Mouse (Mus musculus): Measurements from ENCODE around the gene Fam136a. TPM values are rescaled to one million over a fixed set of nuclear protein-coding genes. Genes with fewer than 3 reads are reported as not detected.

Gene Fam136a
- total and polyA plus RNA-seq, 2 experiments = 41.8 to 83.2 TPM

DNA sequence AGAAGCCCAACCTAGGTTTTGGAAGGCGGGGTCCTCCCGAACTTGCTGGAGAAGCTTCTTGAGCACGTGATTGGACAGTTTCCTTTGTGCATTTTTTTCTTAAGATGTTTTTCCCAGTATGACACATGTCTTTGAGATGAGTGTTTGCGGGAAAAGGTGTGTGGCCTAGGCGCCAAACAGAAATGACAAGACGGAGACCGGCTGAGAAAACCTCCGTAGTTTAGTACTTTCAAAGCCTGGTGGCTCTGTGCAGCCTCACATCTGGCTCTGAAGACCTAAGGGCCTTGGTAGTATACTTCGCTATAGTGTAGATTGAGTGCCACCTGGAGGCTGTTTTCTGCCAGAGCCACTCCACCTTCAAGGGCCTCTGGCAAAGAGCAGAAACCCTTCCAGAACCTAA lies 35.5 kb downstream of the Fam136a start:
- TF ChIP-seq CTCF (IDR thresholded peaks at IDR 0.05; ENCODE audit: low read depth, low read length) (peak; percentile 74), POLR2A (IDR thresholded peaks at IDR 0.05; ENCODE audit: extremely low read depth, insufficient read depth, low read length) (no peak)
- Histone ChIP-seq H3K9ac (ENCODE audit: low read depth, low read length) (no peak overlapping the region), H3K79me2 (ENCODE audit: control insufficient read depth, insufficient read depth, low read length) (0 out of 2 replicates have a peak, but pooled peaks cover 2% of the 10 kb centered on the region), H3K4me3 (ENCODE audit: insufficient read depth, low read depth, low read length) (no peak overlapping the region), H3K36me3 (ENCODE audit: control insufficient read depth, insufficient read depth, low read length) (no peaks in the 10 kb centered on the region), H3K27ac (replicated peaks; ENCODE audit: insufficient read depth, low read depth, low read length) (no peak overlapping the region), H3K27me3 (ENCODE audit: control insufficient read depth, insufficient read depth, low read length) (no peaks in the 10 kb centered on the region), H3K4me1 (ENCODE audit: control insufficient read depth, insufficient read depth, low read length) (peaks cover 10% of the 10 kb centered on the region)
- 5% methylated on average over 9 of the region's 9 CpGs for WGBS
- peak; percentile 82 for DNase-seq (ENCODE audit: extremely low read depth, low read depth, low spot score)

GRCm38 (mm10) chr6:86402681-86403607 lies 37.5 kb downstream of the Fam136a start:
- DNase-seq (ENCODE audit: extremely low read depth, low read depth, low spot score) = no peak
- no peak for TF ChIP-seq POLR2A (IDR thresholded peaks at IDR 0.05; ENCODE audit: extremely low read depth, insufficient read depth, low read length)
- TF ChIP-seq CTCF (IDR thresholded peaks at IDR 0.05; ENCODE audit: low read depth, low read length) = no peak
- H3K36me3 ChIP-seq (ENCODE audit: control insufficient read depth, insufficient read depth, low read length) = no peaks in the 10 kb centered on the region
- H3K79me2 ChIP-seq (ENCODE audit: control insufficient read depth, insufficient read depth, low read length) = peaks cover 4% of the 10 kb centered on the region; the same call in 1 of the 2 replicates
- no peak overlapping the region for H3K27ac ChIP-seq (replicated peaks; ENCODE audit: insufficient read depth, low read depth, low read length)
- H3K4me1 ChIP-seq (ENCODE audit: control insufficient read depth, insufficient read depth, low read length) = peaks cover 10% of the 10 kb centered on the region
- WGBS = 51% methylated on average over 12 of the region's 12 CpGs
- H3K4me3 ChIP-seq (ENCODE audit: insufficient read depth, low read depth, low read length) = peak overlapping the region; percentile 26; the same call in 1 of the 2 replicates
- H3K27me3 ChIP-seq (ENCODE audit: control insufficient read depth, insufficient read depth, low read length) = no peaks in the 10 kb centered on the region
- H3K9ac ChIP-seq (ENCODE audit: low read depth, low read length) = no peak overlapping the region

DNA sequence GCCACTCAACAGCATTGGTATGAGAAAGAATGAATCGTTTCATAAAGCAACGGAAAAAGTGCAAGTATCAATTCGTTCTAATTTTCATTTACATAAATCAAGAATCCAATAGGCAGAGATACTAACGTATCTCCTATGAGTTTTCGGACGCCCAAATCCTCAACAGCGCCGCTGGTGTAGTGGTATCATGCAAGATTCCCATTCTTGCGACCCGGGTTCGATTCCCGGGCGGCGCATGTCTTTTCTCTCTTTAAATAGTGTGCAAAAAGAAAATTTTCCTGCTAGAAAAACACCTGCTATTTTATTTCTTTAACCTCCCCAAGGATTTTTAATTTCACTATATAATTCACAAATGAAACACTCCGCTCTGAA lies 38.3 kb downstream of the Fam136a start:
- no peak overlapping the region for H3K27ac ChIP-seq (replicated peaks; ENCODE audit: insufficient read depth, low read depth, low read length)

GRCm38 (mm10) chr6:86404100-86404861 lies 38.8 kb downstream of the Fam136a start, which contains the start of gene Tia1:
Gene Tia1 (plus strand): TSS chr6:86404219.
- TF ChIP-seq POLR2A (IDR thresholded peaks at IDR 0.05; ENCODE audit: extremely low read depth, insufficient read depth, low read length) (0 out of 2 replicates have a peak, but pooled peaks have one; percentile 15), CTCF (IDR thresholded peaks at IDR 0.05; ENCODE audit: low read depth, low read length) (no peak)
- WGBS = 1% methylated on average over 62 of the region's 62 CpGs

More for the DNA sequence above, 38.3 kb downstream of the Fam136a start:
- TF ChIP-seq CTCF (IDR thresholded peaks at IDR 0.05; ENCODE audit: low read depth, low read length) (no peak), POLR2A (IDR thresholded peaks at IDR 0.05; ENCODE audit: extremely low read depth, insufficient read depth, low read length) (no peak)
- H3K4me1 ChIP-seq (ENCODE audit: control insufficient read depth, insufficient read depth, low read length) = peaks cover 10% of the 10 kb centered on the region
- no peak overlapping the region for H3K9ac ChIP-seq (ENCODE audit: low read depth, low read length)
- H3K27me3 ChIP-seq (ENCODE audit: control insufficient read depth, insufficient read depth, low read length) = no peaks in the 10 kb centered on the region
- WGBS = under 1% methylated on average over 15 of the region's 15 CpGs
- H3K36me3 ChIP-seq (ENCODE audit: control insufficient read depth, insufficient read depth, low read length) = no peaks in the 10 kb centered on the region
- H3K4me3 ChIP-seq (ENCODE audit: insufficient read depth, low read depth, low read length) = peak overlapping the region; percentile 93; the same call in 1 of the 2 replicates
- no peak for DNase-seq (ENCODE audit: extremely low read depth, low read depth, low spot score)
- H3K79me2 ChIP-seq (ENCODE audit: control insufficient read depth, insufficient read depth, low read length) = peaks cover 4% of the 10 kb centered on the region; the same call in 1 of the 2 replicates

GRCm38 (mm10) chr6:86404996-86405395 lies 39.5 kb downstream of the Fam136a start:
- Histone ChIP-seq H3K4me3 (ENCODE audit: insufficient read depth, low read depth, low read length) (peak overlapping the region; percentile 93; the same call in 1 of the 2 replicates), H3K27me3 (ENCODE audit: control insufficient read depth, insufficient read depth, low read length) (no peaks in the 10 kb centered on the region), H3K36me3 (ENCODE audit: control insufficient read depth, insufficient read depth, low read length) (no peaks in the 10 kb centered on the region), H3K4me1 (ENCODE audit: control insufficient read depth, insufficient read depth, low read length) (peaks cover 10% of the 10 kb centered on the region), H3K79me2 (ENCODE audit: control insufficient read depth, insufficient read depth, low read length) (peaks cover 7% of the 10 kb centered on the region; the same call in 1 of the 2 replicates), H3K27ac (replicated peaks; ENCODE audit: insufficient read depth, low read depth, low read length) (no peak overlapping the region), H3K9ac (ENCODE audit: low read depth, low read length) (no peak overlapping the region)
- TF ChIP-seq CTCF (IDR thresholded peaks at IDR 0.05; ENCODE audit: low read depth, low read length) = no peak
- TF ChIP-seq POLR2A (IDR thresholded peaks at IDR 0.05; ENCODE audit: extremely low read depth, insufficient read depth, low read length) = no peak
- DNase-seq (ENCODE audit: extremely low read depth, low read depth, low spot score) = no peak
- 3% methylated on average over 11 of the region's 11 CpGs for WGBS

More at GRCm38 (mm10) chr6:86404100-86404861, 38.8 kb downstream of the Fam136a start, which contains the start of gene Tia1:
- Histone ChIP-seq H3K27me3 (ENCODE audit: control insufficient read depth, insufficient read depth, low read length) (no peaks in the 10 kb centered on the region), H3K4me1 (ENCODE audit: control insufficient read depth, insufficient read depth, low read length) (peaks cover 10% of the 10 kb centered on the region), H3K9ac (ENCODE audit: low read depth, low read length) (peak within 1 kb of the TSS; percentile 90), H3K4me3 (ENCODE audit: insufficient read depth, low read depth, low read length) (peak within 1 kb of the TSS; percentile 93), H3K27ac (replicated peaks; ENCODE audit: insufficient read depth, low read depth, low read length) (peak within 1 kb of the TSS; percentile 74), H3K79me2 (ENCODE audit: control insufficient read depth, insufficient read depth, low read length) (peaks cover 4% of the 10 kb centered on the region; the same call in 1 of the 2 replicates), H3K36me3 (ENCODE audit: control insufficient read depth, insufficient read depth, low read length) (no peaks in the 10 kb centered on the region)
- peak; percentile 90 for DNase-seq (ENCODE audit: extremely low read depth, low read depth, low spot score)
